Mouse (Mus musculus): ENCODE results near the gene Fbxw9.
"Not testable (repeated sequence)": the region's sequence is repeated elsewhere in the genome, so short reads cannot be mapped to it uniquely, and the experiment has no call there.

The Fbxw9 gene

DNA sequence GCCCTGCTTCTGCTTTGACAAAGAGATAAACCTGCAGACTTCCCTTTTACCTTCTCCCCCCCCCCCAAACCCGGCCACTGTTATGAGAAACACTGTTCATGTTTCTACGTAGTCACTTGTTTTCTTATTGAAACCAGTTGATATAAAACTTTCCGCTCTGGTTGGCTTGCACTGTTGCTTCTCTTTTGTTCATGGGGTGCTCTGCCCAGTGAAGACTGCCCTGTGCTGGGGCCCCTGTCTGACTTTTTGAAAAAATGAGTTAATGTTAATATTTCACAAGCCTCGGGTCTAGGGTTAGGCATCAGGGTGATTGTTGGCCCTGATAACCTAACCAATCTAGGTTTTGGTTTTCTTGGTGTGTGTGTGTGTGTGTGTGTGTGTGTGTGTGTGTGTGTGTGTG is 22.3 kb downstream of the Fbxw9 start:
- DNase-seq (ENCODE audit: extremely low read depth, insufficient read length, low spot score) = not testable (repeated sequence)

DNA sequence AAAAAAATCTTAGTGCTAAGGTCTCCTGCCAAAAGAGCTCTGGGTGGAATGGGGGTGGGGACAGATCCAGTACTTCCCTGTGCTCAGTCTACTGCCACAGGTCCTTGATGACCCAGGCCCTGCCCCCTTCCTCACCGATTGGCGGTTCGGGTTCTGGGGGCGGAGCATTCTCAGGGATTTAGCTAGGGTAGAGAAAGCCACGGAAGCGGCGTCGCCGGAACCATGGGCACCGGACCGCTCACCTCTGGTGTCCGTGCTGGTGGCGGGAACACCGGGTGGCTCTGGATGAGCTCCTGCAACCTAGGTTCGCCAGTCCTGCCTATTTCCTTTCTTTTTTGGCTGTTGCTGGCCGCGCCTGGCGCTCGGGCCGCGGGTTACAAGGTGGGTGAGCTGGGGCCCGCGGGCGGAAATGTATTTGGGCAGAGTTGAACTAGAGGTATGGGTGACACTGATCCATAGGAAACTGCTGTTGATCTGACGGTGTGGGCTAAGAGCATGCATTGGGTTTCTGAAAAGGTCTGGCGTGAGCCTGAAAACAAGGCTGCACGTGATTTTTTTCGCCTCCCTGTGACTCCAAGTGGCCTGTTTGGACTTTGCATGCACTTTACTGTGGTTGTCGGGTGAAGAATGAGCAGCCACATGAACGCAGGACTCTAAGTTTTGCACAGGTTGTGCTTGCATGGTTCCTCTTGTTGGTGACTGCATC is 23.4 kb downstream of the Fbxw9 start, which contains the start of gene Man2b1:
Gene Man2b1 (plus strand): TSS at position 163 of the 706 bp plus-strand sequence.
- DNase-seq (ENCODE audit: extremely low read depth, insufficient read length, low spot score) = peak; percentile 76

DNA sequence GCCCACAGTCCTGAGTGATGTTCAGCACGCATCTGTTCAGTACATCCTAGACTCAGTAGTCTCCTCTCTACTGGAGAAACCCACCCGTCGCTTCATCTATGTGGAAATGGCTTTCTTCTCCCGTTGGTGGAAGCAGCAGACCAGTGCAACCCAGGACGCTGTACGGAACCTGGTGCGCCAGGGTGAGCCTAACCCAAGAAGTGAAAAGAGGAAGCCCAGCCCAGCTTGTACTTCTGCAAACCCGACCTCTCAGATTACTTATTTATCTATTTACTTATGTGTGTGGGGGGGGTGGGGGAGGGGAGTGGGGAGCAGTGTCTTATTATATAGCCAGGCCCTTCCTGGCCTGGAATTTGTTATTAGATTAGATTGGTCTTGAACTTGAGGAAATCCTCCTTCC is 24.8 kb downstream of the Fbxw9 start:
- no peak for DNase-seq (ENCODE audit: extremely low read depth, insufficient read length, low spot score)

- no peak for DNase-seq (ENCODE audit: extremely low read depth, insufficient read length, low spot score)
Measured at GRCm38 (mm10) chr8:85086238-85086637, 26.4 kb downstream of the Fbxw9 start.

DNA sequence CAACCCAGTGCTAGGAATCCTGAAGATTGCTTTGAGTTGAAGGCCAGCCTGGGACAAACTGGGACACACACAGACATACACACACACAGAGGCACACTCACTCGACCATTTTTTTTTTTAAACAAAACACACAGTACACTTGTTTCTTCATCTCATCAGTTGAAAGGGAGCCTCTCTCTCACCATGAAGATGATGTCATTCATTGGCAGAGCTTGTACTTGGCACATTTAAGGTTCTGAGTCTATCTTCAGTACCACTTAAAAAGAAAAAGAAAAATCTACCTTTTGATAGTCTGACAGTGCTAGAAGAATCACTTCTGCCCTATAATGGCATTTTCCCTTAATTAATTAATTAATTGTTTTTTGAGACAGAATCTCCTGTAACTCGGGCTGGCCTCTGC is 28.9 kb downstream of the Fbxw9 start:
- no peak for DNase-seq (ENCODE audit: extremely low read depth, insufficient read length, low spot score)

DNA sequence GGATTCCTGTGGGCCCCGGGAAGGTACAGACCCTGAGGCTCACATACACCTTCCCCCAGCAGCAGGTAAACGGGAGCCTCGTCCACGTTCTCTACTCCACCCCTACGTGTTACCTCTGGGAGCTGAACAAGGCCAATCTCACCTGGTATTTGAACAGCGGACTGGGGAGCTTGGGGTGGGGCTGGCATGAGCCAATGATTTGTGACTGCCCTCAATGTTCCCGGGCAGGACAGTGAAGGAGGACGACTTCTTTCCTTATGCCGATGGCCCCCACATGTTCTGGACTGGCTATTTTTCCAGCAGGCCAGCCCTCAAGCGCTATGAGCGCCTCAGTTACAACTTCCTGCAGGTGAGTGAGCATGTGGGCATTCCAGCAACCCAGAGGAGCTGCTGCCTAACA is 31.0 kb downstream of the Fbxw9 start:
- DNase-seq (ENCODE audit: extremely low read depth, insufficient read length, low spot score) = no peak

DNA sequence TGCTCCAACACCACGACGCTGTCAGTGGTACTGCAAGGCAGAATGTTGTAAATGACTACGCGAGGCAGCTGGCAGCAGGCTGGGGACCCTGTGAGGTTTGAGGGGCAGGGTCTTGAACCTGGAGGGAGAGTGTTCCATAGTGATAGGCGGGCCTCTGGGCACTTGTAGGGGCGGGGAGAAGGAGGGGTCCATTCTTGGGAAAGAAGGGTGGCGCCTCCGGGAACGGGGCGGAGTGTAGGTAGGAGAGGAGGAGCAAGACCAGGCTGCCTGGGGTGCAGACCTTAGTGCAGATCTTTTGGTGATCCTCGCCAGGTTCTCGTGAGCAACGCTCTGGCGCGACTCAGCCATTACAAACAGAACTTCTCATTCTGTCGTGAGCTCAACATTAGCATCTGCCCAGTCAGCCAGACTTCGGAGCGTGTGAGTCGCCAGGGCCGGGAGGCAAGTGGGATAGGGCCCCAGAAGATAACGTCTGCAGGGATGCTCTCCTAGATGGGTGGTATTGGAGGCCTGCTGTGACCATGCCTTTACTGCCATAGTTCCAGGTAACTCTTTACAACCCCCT is 31.8 kb downstream of the Fbxw9 start:
- no peak for DNase-seq (ENCODE audit: extremely low read depth, insufficient read length, low spot score)

GRCm38 (mm10) chr8:85095051-85095450 is 35.2 kb downstream of the Fbxw9 start:
- no peak for DNase-seq (ENCODE audit: extremely low read depth, insufficient read length, low spot score)

GRCm38 (mm10) chr8:85095566-85095965 is 35.7 kb downstream of the Fbxw9 start:
- DNase-seq (ENCODE audit: extremely low read depth, insufficient read length, low spot score) = no peak

DNA sequence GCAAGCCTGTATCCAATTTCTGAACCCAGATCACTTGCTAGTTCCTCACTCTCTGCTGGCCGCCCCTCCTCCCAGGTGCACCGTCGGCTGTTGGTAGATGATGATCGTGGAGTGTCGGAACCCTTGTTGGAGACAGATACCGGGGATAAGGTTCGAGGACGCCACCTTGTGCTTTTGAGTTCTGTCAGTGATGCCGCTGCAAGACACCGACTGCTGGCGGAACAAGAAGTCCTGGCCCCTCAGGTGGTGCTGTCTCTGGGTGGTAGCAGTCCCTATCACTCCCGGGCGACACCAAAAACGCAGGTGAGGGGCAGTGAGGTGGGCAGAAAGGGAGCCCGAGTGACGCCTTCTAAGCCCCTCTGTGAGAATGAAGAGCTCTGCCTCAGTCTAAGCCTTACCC is 36.3 kb downstream of the Fbxw9 start:
- no peak for DNase-seq (ENCODE audit: extremely low read depth, insufficient read length, low spot score)

DNA sequence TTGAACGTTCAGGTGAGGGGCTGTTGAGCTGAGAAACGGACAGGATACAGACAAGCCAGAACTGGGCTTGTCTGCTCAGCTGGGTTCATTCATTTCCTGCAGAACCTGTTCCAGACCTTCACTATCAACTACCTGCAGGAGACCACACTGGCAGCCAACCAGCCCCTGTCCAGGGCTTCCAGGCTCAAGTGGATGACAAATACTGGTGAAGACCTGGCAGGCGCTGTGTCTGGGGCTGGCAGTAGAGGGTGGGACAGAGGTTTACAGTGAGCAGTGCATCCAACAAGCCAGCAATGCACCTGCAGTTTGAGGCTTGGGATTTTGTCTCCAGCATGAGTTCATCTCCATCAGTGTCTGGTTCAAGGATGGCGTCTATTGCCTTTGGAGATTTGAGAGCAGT is 37.0 kb downstream of the Fbxw9 start:
- no peak for DNase-seq (ENCODE audit: extremely low read depth, insufficient read length, low spot score)

DNA sequence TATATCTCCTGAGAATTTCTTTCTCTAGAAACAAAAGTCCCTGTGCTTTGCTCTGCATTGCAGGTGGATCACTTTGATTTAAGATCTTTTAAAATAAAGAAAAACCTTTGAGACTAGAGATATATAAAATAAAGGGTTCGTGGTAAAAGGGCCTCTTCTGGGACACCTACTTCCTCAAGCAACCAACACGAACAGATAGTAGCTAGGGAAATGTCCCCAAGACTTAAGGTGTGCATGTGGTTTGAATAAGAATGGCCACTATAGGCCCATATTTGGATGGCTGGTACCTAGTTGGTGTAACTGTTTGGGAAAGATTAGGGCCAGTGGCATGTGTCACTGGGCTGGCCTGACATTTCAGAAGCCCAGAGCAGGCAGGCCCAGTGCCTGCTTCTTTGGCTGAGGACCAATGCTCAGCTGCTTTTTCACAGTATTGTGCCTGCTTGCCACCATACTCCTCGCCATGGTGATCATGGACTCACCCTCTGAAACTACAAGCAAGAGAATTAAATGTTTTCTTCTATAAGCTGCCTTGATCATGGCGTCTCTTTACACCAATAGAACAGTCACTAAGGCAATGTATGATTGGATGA is 40.3 kb downstream of the Fbxw9 start:
- no peak for DNase-seq (ENCODE audit: extremely low read depth, insufficient read length, low spot score)

DNA sequence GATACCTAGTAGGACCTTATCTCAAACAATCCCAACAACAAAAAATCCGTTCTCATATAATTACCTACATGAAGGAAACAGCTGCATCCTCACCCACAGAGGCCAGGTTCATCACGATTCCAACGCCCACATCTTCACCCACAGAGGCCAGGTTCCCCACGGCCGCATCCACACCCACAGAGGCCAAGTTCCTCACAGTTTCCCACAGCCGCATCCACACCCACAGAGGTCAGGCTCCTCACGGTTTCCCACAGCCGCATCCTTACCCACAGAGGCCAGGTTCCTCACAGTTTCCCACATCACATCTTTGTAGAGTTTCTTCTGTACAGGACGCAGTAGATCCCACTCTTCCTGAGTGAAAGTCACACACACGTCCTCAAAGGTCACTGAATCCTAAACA is 53.4 kb downstream of the Fbxw9 start:
- no peak for DNase-seq (ENCODE audit: extremely low read depth, insufficient read length, low spot score)

GRCm38 (mm10) chr8:85115501-85115900 is 55.6 kb downstream of the Fbxw9 start:
- DNase-seq (ENCODE audit: extremely low read depth, insufficient read length, low spot score) = no peak

Measured in 3134 (cell line).